Mouse (Mus musculus): Measurements from ENCODE around the gene Pla2g5. TPM values are rescaled to one million over a fixed set of nuclear protein-coding genes. Genes with fewer than 3 reads are reported as not detected.

The Pla2g5 gene
- polyA plus RNA-seq, 1 experiment = 1.5 TPM

DNA sequence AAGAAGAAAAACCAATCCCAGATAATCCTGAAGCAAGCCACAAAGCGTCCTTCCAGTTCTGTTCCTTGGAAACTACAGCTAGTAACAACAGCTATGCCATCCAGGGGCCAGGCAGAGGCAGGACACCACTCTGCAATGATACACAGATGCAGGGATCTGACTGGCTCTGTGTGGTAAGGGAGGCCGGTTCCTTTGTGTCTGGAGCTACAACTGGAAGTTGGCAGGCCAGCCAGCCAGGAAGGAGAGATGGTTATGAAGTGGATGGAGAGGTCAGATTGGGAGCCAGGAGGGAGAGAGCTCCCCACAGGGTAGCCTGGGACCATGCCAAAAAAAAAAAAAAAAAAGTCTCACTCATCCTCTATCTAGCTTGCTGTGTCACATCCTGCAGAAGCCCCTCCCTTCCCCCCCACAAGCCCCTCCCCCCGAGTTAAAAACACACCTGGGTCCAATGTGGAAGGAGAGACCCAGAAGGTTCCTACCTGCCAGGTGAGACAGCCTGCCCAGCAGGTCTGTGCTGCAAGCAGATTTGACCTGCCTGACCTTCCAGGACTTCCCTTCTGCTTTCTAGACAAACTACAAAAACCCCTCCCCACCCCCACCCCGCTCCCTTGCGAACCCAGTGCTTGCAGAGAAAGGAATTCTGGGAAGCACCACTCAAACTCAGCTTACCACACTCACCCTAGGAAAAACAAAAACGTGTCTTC, 66.6 kb downstream of the Pla2g5 start:
- H3K4me3 ChIP-seq (ENCODE audit: insufficient read depth, low read depth, low read length) = no peak overlapping the region
- H3K27ac ChIP-seq (replicated peaks; ENCODE audit: low read depth, low read length) = no peak overlapping the region
- no peaks in the 10 kb centered on the region for H3K4me1 ChIP-seq (ENCODE audit: control insufficient read depth, insufficient read depth, insufficient read length, low read length)

DNA sequence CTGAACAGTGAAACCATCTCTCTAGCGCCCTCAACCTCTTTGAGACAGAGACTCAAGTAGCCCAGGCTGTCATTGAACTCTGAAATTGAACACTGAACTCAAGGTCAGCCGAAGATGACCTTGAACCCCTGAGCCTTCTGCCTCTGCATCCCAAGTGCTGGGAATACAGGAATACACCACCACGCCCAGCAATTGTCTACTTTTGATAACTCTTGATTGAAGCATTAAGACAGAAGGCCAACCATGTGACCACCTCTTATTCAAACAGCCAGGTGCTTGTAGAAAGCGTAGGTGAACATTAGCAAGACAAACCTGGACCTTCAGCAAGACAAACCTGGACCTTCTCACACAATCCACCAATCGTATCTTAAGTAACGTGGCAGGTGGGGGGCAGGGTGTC, 68.9 kb downstream of the Pla2g5 start:
- Histone ChIP-seq H3K4me3 (ENCODE audit: insufficient read depth, low read depth, low read length) (no peak overlapping the region), H3K4me1 (ENCODE audit: control insufficient read depth, insufficient read depth, insufficient read length, low read length) (no peaks in the 10 kb centered on the region), H3K27ac (replicated peaks; ENCODE audit: low read depth, low read length) (no peak overlapping the region)

DNA sequence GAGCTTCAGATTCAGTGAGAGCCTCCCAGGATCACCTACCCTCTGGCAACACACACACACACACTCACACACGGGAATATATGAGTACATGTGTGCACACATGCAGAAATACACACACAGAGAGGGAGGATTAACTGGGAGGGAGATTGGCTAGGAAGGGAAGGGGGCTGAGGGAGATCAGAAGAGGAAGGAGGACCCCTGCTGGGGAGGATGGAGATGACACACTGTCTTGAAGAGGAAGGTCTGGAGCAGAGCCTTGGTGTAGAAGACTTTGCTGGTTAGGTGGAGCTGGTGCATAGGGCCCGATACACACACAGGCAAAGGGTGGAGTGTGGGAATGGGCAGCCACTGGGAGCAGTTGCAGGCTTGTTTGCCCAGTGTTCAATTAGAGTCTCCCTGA, 70.0 kb downstream of the Pla2g5 start:
- Histone ChIP-seq H3K27ac (replicated peaks; ENCODE audit: low read depth, low read length) (no peak overlapping the region), H3K4me1 (ENCODE audit: control insufficient read depth, insufficient read depth, insufficient read length, low read length) (no peaks in the 10 kb centered on the region), H3K4me3 (ENCODE audit: insufficient read depth, low read depth, low read length) (no peak overlapping the region)

DNA sequence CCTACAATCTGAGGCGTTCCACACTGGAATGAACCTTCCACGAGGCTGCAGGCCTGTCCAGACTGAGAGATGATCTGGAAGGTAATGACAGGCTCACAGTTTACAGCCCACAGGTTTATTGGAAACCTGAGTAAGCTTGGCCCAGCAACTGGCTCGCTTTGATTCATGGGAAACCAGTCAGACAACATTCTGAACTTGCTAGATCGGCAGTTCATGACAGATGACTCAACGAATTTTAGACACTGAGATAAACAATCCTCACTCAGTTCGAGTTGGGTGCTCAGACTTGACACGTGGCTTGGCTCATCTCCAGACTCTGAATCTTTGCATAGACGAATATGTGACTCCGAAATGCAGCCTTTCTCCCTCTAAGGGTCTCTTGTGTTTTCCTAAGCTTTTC, 70.7 kb downstream of the Pla2g5 start:
- H3K27ac ChIP-seq (replicated peaks; ENCODE audit: low read depth, low read length) = no peak overlapping the region
- no peaks in the 10 kb centered on the region for H3K4me1 ChIP-seq (ENCODE audit: control insufficient read depth, insufficient read depth, insufficient read length, low read length)
- H3K4me3 ChIP-seq (ENCODE audit: insufficient read depth, low read depth, low read length) = no peak overlapping the region

GRCm38 (mm10) chr4:138791452-138791851, 71.8 kb downstream of the Pla2g5 start:
- no peak overlapping the region for H3K4me3 ChIP-seq (ENCODE audit: insufficient read depth, low read depth, low read length)
- no peak overlapping the region for H3K27ac ChIP-seq (replicated peaks; ENCODE audit: low read depth, low read length)
- H3K4me1 ChIP-seq (ENCODE audit: control insufficient read depth, insufficient read depth, insufficient read length, low read length) = no peaks in the 10 kb centered on the region

- Histone ChIP-seq H3K4me1 (ENCODE audit: control insufficient read depth, insufficient read depth, insufficient read length, low read length) (no peaks in the 10 kb centered on the region), H3K4me3 (ENCODE audit: insufficient read depth, low read depth, low read length) (no peak overlapping the region), H3K27ac (replicated peaks; ENCODE audit: low read depth, low read length) (no peak overlapping the region)
Measured at GRCm38 (mm10) chr4:138788381-138788780, 74.9 kb downstream of the Pla2g5 start.

DNA sequence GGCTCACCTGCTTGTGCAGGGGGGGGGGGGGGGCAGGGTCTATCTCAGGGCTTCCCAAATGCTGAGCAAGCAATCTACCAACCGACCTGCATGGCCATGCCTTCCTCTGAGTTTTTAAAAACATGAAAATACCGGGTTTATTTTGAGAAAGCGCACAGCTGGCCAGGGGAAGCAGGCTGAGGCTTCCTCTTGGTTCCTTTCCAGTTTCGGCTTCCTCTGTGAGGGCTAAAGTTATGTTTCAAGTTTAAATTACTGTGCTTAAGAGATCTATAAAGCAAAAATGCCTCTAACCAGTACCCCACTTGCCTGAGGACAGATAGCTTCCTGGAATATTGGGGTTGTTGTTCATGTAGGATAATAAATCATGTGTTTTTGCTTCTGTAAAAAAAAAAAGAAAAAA, 77.1 kb downstream of the Pla2g5 start:
- Histone ChIP-seq H3K4me1 (ENCODE audit: control insufficient read depth, insufficient read depth, insufficient read length, low read length) (peaks cover 2% of the 10 kb centered on the region; the same call in 1 of the 2 replicates), H3K4me3 (ENCODE audit: insufficient read depth, low read depth, low read length) (no peak overlapping the region), H3K27ac (replicated peaks; ENCODE audit: low read depth, low read length) (no peak overlapping the region)

DNA sequence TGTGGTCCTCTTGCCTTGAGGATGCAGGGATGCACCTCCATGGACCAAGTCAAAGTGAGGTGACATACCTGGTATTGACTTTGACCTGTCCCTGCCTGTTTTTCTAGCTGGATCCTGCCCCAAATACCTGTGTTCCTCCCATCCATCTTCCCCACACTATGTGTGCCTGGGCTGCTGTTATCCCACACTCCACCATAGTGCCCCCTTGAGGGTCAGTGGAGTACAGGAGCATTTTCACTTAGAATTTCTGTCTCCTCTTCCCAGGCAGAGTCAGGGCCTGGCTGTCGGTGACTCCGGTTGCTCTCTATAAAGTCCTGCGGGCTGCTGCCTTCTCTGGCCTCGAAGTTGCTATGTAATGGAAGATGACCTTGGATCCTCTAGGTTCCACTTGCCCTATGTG, 77.6 kb downstream of the Pla2g5 start:
- Histone ChIP-seq H3K27ac (replicated peaks; ENCODE audit: low read depth, low read length) (no peak overlapping the region), H3K4me1 (ENCODE audit: control insufficient read depth, insufficient read depth, insufficient read length, low read length) (peaks cover 4% of the 10 kb centered on the region; the same call in 1 of the 2 replicates), H3K4me3 (ENCODE audit: insufficient read depth, low read depth, low read length) (no peak overlapping the region)

DNA sequence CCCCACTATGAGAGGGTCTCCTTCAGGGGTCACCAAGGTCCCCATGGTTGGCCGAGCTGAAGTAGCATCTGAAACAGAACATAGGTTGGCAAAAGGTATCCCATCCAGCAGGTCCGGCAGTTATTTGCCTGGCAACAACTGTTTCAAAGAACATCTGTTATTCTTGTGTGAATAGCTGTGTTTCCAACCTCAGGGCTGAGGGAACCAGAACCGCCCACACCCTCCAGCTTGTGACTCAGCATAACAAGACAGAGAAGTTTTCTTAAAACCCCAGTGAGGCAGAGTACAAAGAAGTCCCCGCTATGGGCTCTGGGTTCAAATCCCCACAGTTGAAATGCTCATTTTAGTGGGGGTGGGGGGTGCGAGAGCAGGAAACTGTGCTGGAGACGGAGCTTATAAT, 81.2 kb downstream of the Pla2g5 start:
- H3K27ac ChIP-seq (replicated peaks; ENCODE audit: low read depth, low read length) = no peak overlapping the region
- peaks cover 9% of the 10 kb centered on the region for H3K4me1 ChIP-seq (ENCODE audit: control insufficient read depth, insufficient read depth, insufficient read length, low read length)
- H3K4me3 ChIP-seq (ENCODE audit: insufficient read depth, low read depth, low read length) = no peak overlapping the region

- Histone ChIP-seq H3K4me1 (ENCODE audit: control insufficient read depth, insufficient read depth, insufficient read length, low read length) (peaks cover 9% of the 10 kb centered on the region), H3K4me3 (ENCODE audit: insufficient read depth, low read depth, low read length) (no peak overlapping the region), H3K27ac (replicated peaks; ENCODE audit: low read depth, low read length) (no peak overlapping the region)
Measured at GRCm38 (mm10) chr4:138780300-138780699, 83.0 kb downstream of the Pla2g5 start.

- H3K4me3 ChIP-seq (ENCODE audit: insufficient read depth, low read depth, low read length) = no peak overlapping the region
- H3K27ac ChIP-seq (replicated peaks; ENCODE audit: low read depth, low read length) = no peak overlapping the region
- peaks cover 9% of the 10 kb centered on the region for H3K4me1 ChIP-seq (ENCODE audit: control insufficient read depth, insufficient read depth, insufficient read length, low read length)
Measured at GRCm38 (mm10) chr4:138777417-138778407, 85.6 kb downstream of the Pla2g5 start.

- H3K27ac ChIP-seq (replicated peaks; ENCODE audit: low read depth, low read length) = no peak within 1 kb of the TSS
- peaks cover 5% of the 10 kb centered on the region; the same call in 1 of the 2 replicates for H3K4me1 ChIP-seq (ENCODE audit: control insufficient read depth, insufficient read depth, insufficient read length, low read length)
- no peak within 1 kb of the TSS for H3K4me3 ChIP-seq (ENCODE audit: insufficient read depth, low read depth, low read length)
Measured at GRCm38 (mm10) chr4:138775435-138775834, 87.8 kb downstream of the Pla2g5 start, which contains the start of gene Pla2g2d. TSS of gene Pla2g2d (plus strand) at chr4:138775735.

DNA sequence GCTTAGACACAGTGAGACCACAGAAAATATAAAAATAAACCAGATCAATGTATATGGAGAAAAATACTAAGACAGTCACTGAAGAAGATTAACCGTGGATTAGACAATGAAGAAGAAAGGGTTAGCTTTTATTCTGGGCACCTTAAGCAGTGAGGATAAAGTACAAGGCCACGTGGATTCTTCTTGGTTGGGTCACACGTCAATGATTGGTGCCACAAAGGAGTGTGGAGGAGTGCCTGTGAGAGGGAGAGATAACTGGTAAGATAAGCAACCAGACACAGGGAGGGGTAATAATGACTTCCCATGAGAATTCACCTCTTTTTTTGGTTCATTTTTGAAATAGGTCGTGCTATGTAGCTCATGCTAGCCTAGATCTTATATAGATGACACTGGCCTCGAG, 90.9 kb downstream of the Pla2g5 start:
- Histone ChIP-seq H3K4me1 (ENCODE audit: control insufficient read depth, insufficient read depth, insufficient read length, low read length) (no peaks in the 10 kb centered on the region), H3K27ac (replicated peaks; ENCODE audit: low read depth, low read length) (no peak overlapping the region), H3K4me3 (ENCODE audit: insufficient read depth, low read depth, low read length) (no peak overlapping the region)

DNA sequence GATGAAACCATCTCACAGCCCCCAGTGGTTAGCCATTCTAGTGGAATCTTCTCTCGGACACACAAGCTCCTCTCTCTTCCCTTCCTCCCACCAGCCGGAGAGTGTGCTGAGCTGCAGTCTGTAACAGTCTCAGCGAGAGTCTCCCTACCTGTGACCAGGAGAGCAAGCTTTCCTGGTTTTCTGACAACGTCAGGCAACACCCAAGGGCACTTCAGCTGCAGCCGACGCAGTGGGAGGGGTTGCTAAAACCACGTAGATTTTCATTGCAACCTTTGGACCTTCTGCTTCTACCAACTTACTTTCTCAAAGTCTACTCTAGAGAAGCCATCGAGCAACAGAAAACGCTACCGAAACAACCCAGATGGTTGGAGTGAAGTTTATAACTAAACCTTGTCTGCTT, 91.3 kb downstream of the Pla2g5 start:
- Histone ChIP-seq H3K4me1 (ENCODE audit: control insufficient read depth, insufficient read depth, insufficient read length, low read length) (no peaks in the 10 kb centered on the region), H3K4me3 (ENCODE audit: insufficient read depth, low read depth, low read length) (no peak overlapping the region), H3K27ac (replicated peaks; ENCODE audit: low read depth, low read length) (no peak overlapping the region)

DNA sequence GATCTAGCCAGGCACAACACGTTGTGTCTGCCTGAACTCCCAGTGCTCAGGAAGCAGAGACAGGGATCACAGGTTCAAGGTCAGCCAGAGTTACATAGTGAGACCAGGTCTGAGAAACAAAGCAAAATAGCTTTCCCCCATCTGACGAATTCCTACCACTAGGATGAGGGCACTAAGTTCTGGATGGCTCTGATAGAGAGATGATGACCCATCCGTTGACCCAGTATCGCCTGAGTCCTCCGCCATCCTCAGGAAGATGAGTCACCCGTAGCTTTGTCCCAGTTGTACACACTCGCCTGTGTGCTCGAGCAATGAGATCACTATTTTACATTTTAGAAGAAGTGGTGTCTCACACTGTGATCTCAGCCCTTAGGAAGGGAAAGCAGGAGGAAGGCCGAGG, 101.0 kb downstream of the Pla2g5 start:
- Histone ChIP-seq H3K4me1 (ENCODE audit: control insufficient read depth, insufficient read depth, insufficient read length, low read length) (no peaks in the 10 kb centered on the region), H3K27ac (replicated peaks; ENCODE audit: low read depth, low read length) (no peak overlapping the region), H3K4me3 (ENCODE audit: insufficient read depth, low read depth, low read length) (no peak overlapping the region)
